8 mouse cellular contexts compared by ENCODE assay signal in genomic region chr11:67523806-67524205, GRCm38 (mm10).
A peak's percentile ranks its signal among the peaks of the same experiment; 100 is the strongest.
DNase-seq lines count a peak whose midpoint lies in the region; ATAC-seq and TF ChIP-seq lines count a peak whose summit lies in the region.

No protein-coding gene starts in this region.

- H3K4me2 ChIP-seq in kidney, postnatal 0 days (ENCODE audit: low read length) = no peak overlapping the region

- no peaks in the 10 kb centered on the region for H3K9me3 ChIP-seq in kidney, postnatal 0 days (replicated peaks; ENCODE audit: low read length)

- H3K36me3 ChIP-seq in kidney, postnatal 0 days (ENCODE audit: insufficient read depth, low read length) = no peaks in the 10 kb centered on the region
- H3K36me3 ChIP-seq in small intestine, adult 2 months (ENCODE audit: control insufficient read depth, insufficient read depth, low read length) = no peaks in the 10 kb centered on the region

- H3K4me3 ChIP-seq in kidney, postnatal 0 days (replicated peaks; ENCODE audit: low read depth, low read length) = no peak overlapping the region
- H3K4me3 ChIP-seq in small intestine, adult 2 months (ENCODE audit: low read depth, low read length) = no peak overlapping the region

- no peak for ATAC-seq in kidney, postnatal 0 days (replicated peaks; ENCODE audit: low FRiP score, low read depth)
- ATAC-seq in erythroid progenitor cell, adult 5-6 weeks (replicated peaks; ENCODE audit: low FRiP score, poor library complexity, severe bottlenecking) = no peak
- no peak for ATAC-seq in activated CD4-positive, CD25-positive, alpha-beta regulatory T cell, adult 4 months

- H3K4me1 ChIP-seq in kidney, postnatal 0 days (replicated peaks; ENCODE audit: insufficient read depth, low read length) = peaks cover 16% of the 10 kb centered on the region
- peaks cover 8% of the 10 kb centered on the region; the same call in 1 of the 2 replicates for H3K4me1 ChIP-seq in small intestine, adult 2 months (ENCODE audit: control insufficient read depth, insufficient read depth, insufficient read length, low read length)

- H3K9ac ChIP-seq in kidney, postnatal 0 days (ENCODE audit: low read depth, low read length) = no peak overlapping the region

- TF ChIP-seq CTCF in kidney, postnatal 0 days (IDR thresholded peaks at IDR 0.05; ENCODE audit: low read depth) = no peak
- TF ChIP-seq CTCF in small intestine, adult 2 months (IDR thresholded peaks at IDR 0.05; ENCODE audit: extremely low read depth, insufficient read length, insufficient replicate concordance, low read depth, low read length) = no peak

- DNase-seq in kidney, adult 11 months = peak; percentile 32
- no peak for DNase-seq in kidney, adult 18-20 months
- peak; percentile 58 for DNase-seq in gastrocnemius, postnatal 25 days
- peak; percentile 55 for DNase-seq in kidney, postnatal 0 days (ENCODE audit: low spot score)
- DNase-seq in cerebellum, postnatal 4 days (ENCODE audit: low spot score in 2 of 2) = no peak

- no peaks in the 10 kb centered on the region for H3K27me3 ChIP-seq in kidney, postnatal 0 days (ENCODE audit: insufficient read depth, low read length)
- no peaks in the 10 kb centered on the region for H3K27me3 ChIP-seq in small intestine, adult 2 months (ENCODE audit: control insufficient read depth, insufficient read depth, low read length)

- WGBS in kidney, postnatal 0 days = 29% methylated on average over 3 of the region's 3 CpGs
- 41% methylated on average over 3 of the region's 3 CpGs for WGBS in small intestine, adult 2 months

- peak overlapping the region; percentile 44; the same call in 1 of the 2 replicates for H3K27ac ChIP-seq in kidney, postnatal 0 days
- 0 out of 2 replicates have a peak overlapping the region, but pooled peaks have one; percentile 12 for H3K27ac ChIP-seq in small intestine, adult 2 months (ENCODE audit: insufficient read depth, low read depth, low read length)

- TF ChIP-seq POLR2A in small intestine, adult 2 months (IDR thresholded peaks at IDR 0.05; ENCODE audit: low read depth, low read length) = no peak

Comparison
In these comparisons a context has a peak if more than half of its experiments do, and no peak if none do; other contexts are left out.
1. DNase-seq: peak in kidney, adult 11 months (single experiment), gastrocnemius, postnatal 25 days (single experiment) and kidney, postnatal 0 days (single experiment); none in kidney, adult 18-20 months (single experiment) and cerebellum, postnatal 4 days (0 of 2).